Mouse (Mus musculus): Measurements from ENCODE around the gene Fcgr2b. TPM values are rescaled to one million over a fixed set of nuclear protein-coding genes. Genes with fewer than 3 reads are reported as not detected.
"Not testable (repeated sequence)": the region's sequence is repeated elsewhere in the genome, so short reads cannot be mapped to it uniquely, and the experiment has no call there.

Gene Fcgr2b
- polyA plus RNA-seq, 1 experiment: 16.3 TPM

- Histone ChIP-seq H3K4me1 (ENCODE audit: control insufficient read depth, insufficient read depth, low read length) (peaks cover 4% of the 10 kb centered on the region), H3K4me3 (replicated peaks; ENCODE audit: extremely low read depth, low read depth, low read length) (no peak overlapping the region)
- no peak for TF ChIP-seq CTCF (IDR thresholded peaks at IDR 0.05; ENCODE audit: insufficient read depth, low read length)
- TF ChIP-seq POLR2A (IDR thresholded peaks at IDR 0.05; ENCODE audit: borderline replicate concordance, extremely low read depth, low read depth, low read length): no peak
- 60% methylated on average over 7 of the region's 7 CpGs for whole genome bisulfite sequencing
- DNase-seq: no peak
These were observed 13.3 kb downstream of the Fcgr2b start for GRCm38 (mm10) chr1:170963087-170963486.

- TF ChIP-seq POLR2A (IDR thresholded peaks at IDR 0.05; ENCODE audit: borderline replicate concordance, extremely low read depth, low read depth, low read length) (no peak), CTCF (IDR thresholded peaks at IDR 0.05; ENCODE audit: insufficient read depth, low read length) (no peak)
- Histone ChIP-seq H3K4me1 (ENCODE audit: control insufficient read depth, insufficient read depth, low read length) (peaks cover 4% of the 10 kb centered on the region), H3K4me3 (replicated peaks; ENCODE audit: extremely low read depth, low read depth, low read length) (no peak overlapping the region)
- 43% methylated on average over 2 of the region's 2 CpGs for WGBS
- no peak for DNase-seq
These were observed 14.0 kb downstream of the Fcgr2b start for GRCm38 (mm10) chr1:170962301-170962700.

- DNase-seq: no peak
- TF ChIP-seq CTCF (IDR thresholded peaks at IDR 0.05; ENCODE audit: insufficient read depth, low read length) (no peak), POLR2A (IDR thresholded peaks at IDR 0.05; ENCODE audit: borderline replicate concordance, extremely low read depth, low read depth, low read length) (no peak)
- WGBS: 85% methylated on average over 6 of the region's 6 CpGs
- no peak overlapping the region for H3K4me3 ChIP-seq (replicated peaks; ENCODE audit: extremely low read depth, low read depth, low read length)
- peaks cover 4% of the 10 kb centered on the region for H3K4me1 ChIP-seq (ENCODE audit: control insufficient read depth, insufficient read depth, low read length)
These were observed 15.2 kb downstream of the Fcgr2b start for GRCm38 (mm10) chr1:170961101-170961500.

- Histone ChIP-seq H3K4me3 (replicated peaks; ENCODE audit: extremely low read depth, low read depth, low read length) (no peak overlapping the region), H3K4me1 (ENCODE audit: control insufficient read depth, insufficient read depth, low read length) (peaks cover 4% of the 10 kb centered on the region)
- TF ChIP-seq POLR2A (IDR thresholded peaks at IDR 0.05; ENCODE audit: borderline replicate concordance, extremely low read depth, low read depth, low read length) (no peak), CTCF (IDR thresholded peaks at IDR 0.05; ENCODE audit: insufficient read depth, low read length) (no peak)
- 52% methylated on average over 2 of the region's 2 CpGs for WGBS
- DNase-seq: no peak
These were observed 16.6 kb downstream of the Fcgr2b start for GRCm38 (mm10) chr1:170959791-170960190.

- WGBS: 32% methylated on average over 3 of the region's 3 CpGs
- DNase-seq: no peak
- no peak overlapping the region for H3K4me3 ChIP-seq (replicated peaks; ENCODE audit: extremely low read depth, low read depth, low read length)
- no peak for TF ChIP-seq POLR2A (IDR thresholded peaks at IDR 0.05; ENCODE audit: borderline replicate concordance, extremely low read depth, low read depth, low read length)
- no peak for TF ChIP-seq CTCF (IDR thresholded peaks at IDR 0.05; ENCODE audit: insufficient read depth, low read length)
- H3K4me1 ChIP-seq (ENCODE audit: control insufficient read depth, insufficient read depth, low read length): peaks cover 6% of the 10 kb centered on the region
These were observed 18.1 kb downstream of the Fcgr2b start for GRCm38 (mm10) chr1:170958225-170958624.

- no peak for DNase-seq
- Histone ChIP-seq H3K4me1 (ENCODE audit: control insufficient read depth, insufficient read depth, low read length) (peaks cover 2% of the 10 kb centered on the region; the same call in 1 of the 2 replicates), H3K4me3 (replicated peaks; ENCODE audit: extremely low read depth, low read depth, low read length) (no peak overlapping the region)
- TF ChIP-seq POLR2A (IDR thresholded peaks at IDR 0.05; ENCODE audit: borderline replicate concordance, extremely low read depth, low read depth, low read length) (no peak), CTCF (IDR thresholded peaks at IDR 0.05; ENCODE audit: insufficient read depth, low read length) (no peak)
- 71% methylated on average over 2 of the region's 2 CpGs for WGBS
These were observed 23.2 kb downstream of the Fcgr2b start for GRCm38 (mm10) chr1:170953192-170953591.

GRCm38 (mm10) chr1:170950772-170951171, 25.6 kb downstream of the Fcgr2b start:
- Histone ChIP-seq H3K4me3 (replicated peaks; ENCODE audit: extremely low read depth, low read depth, low read length) (no peak overlapping the region), H3K4me1 (ENCODE audit: control insufficient read depth, insufficient read depth, low read length) (peaks cover 2% of the 10 kb centered on the region; the same call in 1 of the 2 replicates)
- DNase-seq: no peak
- 53% methylated on average over 3 of the region's 3 CpGs for WGBS
- TF ChIP-seq CTCF (IDR thresholded peaks at IDR 0.05; ENCODE audit: insufficient read depth, low read length): no peak
- TF ChIP-seq POLR2A (IDR thresholded peaks at IDR 0.05; ENCODE audit: borderline replicate concordance, extremely low read depth, low read depth, low read length): no peak

GRCm38 (mm10) chr1:170944908-170945307, 31.4 kb downstream of the Fcgr2b start:
- not testable (repeated sequence) for H3K4me3 ChIP-seq (replicated peaks; ENCODE audit: extremely low read depth, low read depth, low read length); DNase-seq; H3K4me1 ChIP-seq (ENCODE audit: control insufficient read depth, insufficient read depth, low read length)
- WGBS: 94% methylated on average over 9 of the region's 9 CpGs

- H3K4me1 ChIP-seq (ENCODE audit: control insufficient read depth, insufficient read depth, low read length); H3K4me3 ChIP-seq (replicated peaks; ENCODE audit: extremely low read depth, low read depth, low read length); DNase-seq: not testable (repeated sequence)
- 94% methylated on average over 9 of the region's 9 CpGs for WGBS
These were observed 32.2 kb downstream of the Fcgr2b start for GRCm38 (mm10) chr1:170944151-170944550.

GRCm38 (mm10) chr1:170939255-170939654, 37.1 kb downstream of the Fcgr2b start:
- no peak for DNase-seq
- TF ChIP-seq POLR2A (IDR thresholded peaks at IDR 0.05; ENCODE audit: borderline replicate concordance, extremely low read depth, low read depth, low read length) (no peak), CTCF (IDR thresholded peaks at IDR 0.05; ENCODE audit: insufficient read depth, low read length) (no peak)
- 67% methylated on average over 12 of the region's 12 CpGs for WGBS
- H3K4me3 ChIP-seq (replicated peaks; ENCODE audit: extremely low read depth, low read depth, low read length): no peak overlapping the region
- H3K4me1 ChIP-seq (ENCODE audit: control insufficient read depth, insufficient read depth, low read length): peaks cover 3% of the 10 kb centered on the region; the same call in 1 of the 2 replicates

GRCm38 (mm10) chr1:170934383-170934782, 42.0 kb downstream of the Fcgr2b start:
- no peak overlapping the region for H3K4me3 ChIP-seq (replicated peaks; ENCODE audit: extremely low read depth, low read depth, low read length)
- TF ChIP-seq POLR2A (IDR thresholded peaks at IDR 0.05; ENCODE audit: borderline replicate concordance, extremely low read depth, low read depth, low read length) (no peak), CTCF (IDR thresholded peaks at IDR 0.05; ENCODE audit: insufficient read depth, low read length) (no peak)
- 26% methylated on average over 2 of the region's 2 CpGs for whole genome bisulfite sequencing
- DNase-seq: no peak
- H3K4me1 ChIP-seq (ENCODE audit: control insufficient read depth, insufficient read depth, low read length): peaks cover 3% of the 10 kb centered on the region
